8 mouse cellular contexts compared by ENCODE assay signal in genomic region chr5:138118041-138118440, GRCm38 (mm10). TPM values are rescaled to one million over a fixed set of nuclear protein-coding genes. Genes with fewer than 3 reads are reported as not detected.
DNase-seq lines count a peak whose midpoint lies in the region; ATAC-seq and TF ChIP-seq lines count a peak whose summit lies in the region.

No protein-coding gene starts in this region.

- peak; percentile 28; the same call in 1 of the 2 replicates for TF ChIP-seq CTCF in kidney, postnatal 0 days (IDR thresholded peaks at IDR 0.05; ENCODE audit: low read depth)
- TF ChIP-seq CTCF in cortical plate, adult 2 months (IDR thresholded peaks at IDR 0.05; ENCODE audit: extremely low read depth, insufficient read depth, low read length): no peak

- no peaks in the 10 kb centered on the region for H3K9me3 ChIP-seq in kidney, postnatal 0 days (replicated peaks; ENCODE audit: low read length)
- H3K9me3 ChIP-seq in hindbrain, embryonic 16.5 days (ENCODE audit: control insufficient read depth, low read length): no peaks in the 10 kb centered on the region
- H3K9me3 ChIP-seq in midbrain, embryonic 16.5 days (replicated peaks; ENCODE audit: control insufficient read depth, low read length, poor library complexity, severe bottlenecking): no peaks in the 10 kb centered on the region

- H3K27ac ChIP-seq in kidney, postnatal 0 days: no peak overlapping the region
- no peak overlapping the region for H3K27ac ChIP-seq in cortical plate, adult 2 months (ENCODE audit: insufficient read depth, low read length)
- H3K27ac ChIP-seq in hindbrain, embryonic 16.5 days (ENCODE audit: low read depth, low read length): no peak overlapping the region
- no peak overlapping the region for H3K27ac ChIP-seq in midbrain, embryonic 16.5 days (ENCODE audit: low read length)

- H3K36me3 ChIP-seq in kidney, postnatal 0 days (ENCODE audit: insufficient read depth, low read length): peaks cover 4% of the 10 kb centered on the region; the same call in 1 of the 2 replicates
- H3K36me3 ChIP-seq in hindbrain, embryonic 16.5 days (ENCODE audit: control insufficient read depth, insufficient read depth, low read length): peaks cover under 1% of the 10 kb centered on the region
- H3K36me3 ChIP-seq in midbrain, embryonic 16.5 days (ENCODE audit: control insufficient read depth, insufficient read depth, low read length): 0 out of 2 replicates have a peak, but pooled peaks cover 7% of the 10 kb centered on the region

- no peak for ATAC-seq in kidney, postnatal 0 days (replicated peaks; ENCODE audit: low FRiP score, low read depth)
- ATAC-seq in hindbrain, embryonic 16.5 days: no peak
- no peak for ATAC-seq in midbrain, embryonic 16.5 days

- 53% methylated on average over 3 of the region's 3 CpGs for WGBS in kidney, postnatal 0 days
- 75% methylated on average over 3 of the region's 3 CpGs for WGBS in hindbrain, embryonic 16.5 days
- WGBS in midbrain, embryonic 16.5 days: 78% methylated on average over 3 of the region's 3 CpGs

- no peaks in the 10 kb centered on the region for H3K27me3 ChIP-seq in kidney, postnatal 0 days (ENCODE audit: insufficient read depth, low read length)
- H3K27me3 ChIP-seq in hindbrain, embryonic 16.5 days (replicated peaks; ENCODE audit: control insufficient read depth, insufficient read depth, low read length): no peaks in the 10 kb centered on the region
- no peaks in the 10 kb centered on the region for H3K27me3 ChIP-seq in midbrain, embryonic 16.5 days (ENCODE audit: control insufficient read depth, insufficient read depth, low read depth, low read length)

- no peaks in the 10 kb centered on the region for H3K4me1 ChIP-seq in kidney, postnatal 0 days (replicated peaks; ENCODE audit: insufficient read depth, low read length)
- H3K4me1 ChIP-seq in cortical plate, adult 2 months (ENCODE audit: control insufficient read depth, insufficient read depth, low read length): peaks cover 4% of the 10 kb centered on the region
- peaks cover 14% of the 10 kb centered on the region for H3K4me1 ChIP-seq in hindbrain, embryonic 16.5 days (ENCODE audit: control insufficient read depth, insufficient read depth, low read depth, low read length)
- H3K4me1 ChIP-seq in midbrain, embryonic 16.5 days (ENCODE audit: control insufficient read depth, insufficient read depth, low read length): peaks cover 22% of the 10 kb centered on the region

- no peak for TF ChIP-seq POLR2A in cortical plate, adult 2 months (IDR thresholded peaks at IDR 0.05; ENCODE audit: extremely low read depth, insufficient read depth, low read length)

- H3K4me2 ChIP-seq in kidney, postnatal 0 days (ENCODE audit: low read length): peak overlapping the region; percentile 75
- peak overlapping the region; percentile 67 for H3K4me2 ChIP-seq in hindbrain, embryonic 16.5 days (ENCODE audit: low read length)
- peak overlapping the region; percentile 73 for H3K4me2 ChIP-seq in midbrain, embryonic 16.5 days (ENCODE audit: low read length)

- peak overlapping the region; percentile 70 for H3K4me3 ChIP-seq in kidney, postnatal 0 days (replicated peaks; ENCODE audit: low read depth, low read length)
- H3K4me3 ChIP-seq in cortical plate, adult 2 months (ENCODE audit: insufficient read depth, low read length): peak overlapping the region; percentile 59; the same call in 1 of the 2 replicates
- peak overlapping the region; percentile 59 for H3K4me3 ChIP-seq in hindbrain, embryonic 16.5 days (ENCODE audit: low read length)
- H3K4me3 ChIP-seq in midbrain, embryonic 16.5 days (ENCODE audit: low read depth, low read length): peak overlapping the region; percentile 70

- H3K9ac ChIP-seq in kidney, postnatal 0 days (ENCODE audit: low read depth, low read length): 0 out of 2 replicates have a peak overlapping the region, but pooled peaks have one; percentile 64
- no peak overlapping the region for H3K9ac ChIP-seq in hindbrain, embryonic 16.5 days (ENCODE audit: low read depth, low read length)
- peak overlapping the region; percentile 88; the same call in 1 of the 2 replicates for H3K9ac ChIP-seq in midbrain, embryonic 16.5 days (ENCODE audit: low read depth, low read length)

- DNase-seq in kidney, postnatal 0 days (ENCODE audit: low spot score): no peak
- no peak for DNase-seq in kidney, adult 11 months
- no peak for DNase-seq in c-Kit-positive CD71-positive TER-119-positive erythroid progenitor cells, embryonic 14.5 days (ENCODE audit: low spot score)
- DNase-seq in spleen, adult 18-20 months: no peak
- no peak for DNase-seq in layer of hippocampus, adult 8-10 months (ENCODE audit: low spot score in 2 of 2)

RNA-seq across cellular contexts. Expression of gene Zscan21, which starts 1.3 kb away (rescaled TPM):
- 45.3 and 49.6 TPM in 2 replicates for polyA plus RNA-seq in kidney, postnatal 0 days (2015; fragmentation: Nextera tagmentation; extraction: Ambion mirVana)
- 16.5 and 18.2 TPM in 2 replicates for polyA plus RNA-seq in cortical plate, adult 2 months (2012; rRNA removed)
- 79.0 and 82.3 TPM in 2 replicates for polyA plus RNA-seq in hindbrain, embryonic 16.5 days (2015; fragmentation: Nextera tagmentation; extraction: Ambion mirVana)
- polyA plus RNA-seq in midbrain, embryonic 16.5 days (2015; fragmentation: Nextera tagmentation; extraction: Ambion mirVana): 85.4 and 96.0 TPM in 2 replicates
- 10 to 100 TPM; 13.4 to 17.5 (median 15.9) TPM for total RNA-seq in layer of hippocampus, adult 8-10 months (2022)

RNA-seq across cellular contexts. Expression of gene Zkscan1, which starts 33.2 kb away (rescaled TPM):
- 17.2 and 17.8 TPM in 2 replicates for polyA plus RNA-seq in kidney, postnatal 0 days (2015; fragmentation: Nextera tagmentation; extraction: Ambion mirVana)
- 14.3 and 14.9 TPM in 2 replicates for polyA plus RNA-seq in cortical plate, adult 2 months (2012; rRNA removed)
- polyA plus RNA-seq in hindbrain, embryonic 16.5 days (2015; fragmentation: Nextera tagmentation; extraction: Ambion mirVana): 15.9 and 20.5 TPM in 2 replicates
- 22.7 and 25.4 TPM in 2 replicates for polyA plus RNA-seq in midbrain, embryonic 16.5 days (2015; fragmentation: Nextera tagmentation; extraction: Ambion mirVana)
- 10 to 100 TPM; 40.0 to 46.4 (median 43.2) TPM for total RNA-seq in layer of hippocampus, adult 8-10 months (2022)

RNA-seq across cellular contexts. Expression of gene Zfp113, which starts 37.5 kb away (rescaled TPM):
- polyA plus RNA-seq in kidney, postnatal 0 days (2015; fragmentation: Nextera tagmentation; extraction: Ambion mirVana): 13.2 and 16.8 TPM in 2 replicates
- 3.9 and 5.4 TPM in 2 replicates for polyA plus RNA-seq in cortical plate, adult 2 months (2012; rRNA removed)
- polyA plus RNA-seq in hindbrain, embryonic 16.5 days (2015; fragmentation: Nextera tagmentation; extraction: Ambion mirVana): 22.7 and 22.9 TPM in 2 replicates
- polyA plus RNA-seq in midbrain, embryonic 16.5 days (2015; fragmentation: Nextera tagmentation; extraction: Ambion mirVana): 23.9 and 26.3 TPM in 2 replicates
- 10 to 100 TPM; 10.1 to 14.6 (median 13.2) TPM for total RNA-seq in layer of hippocampus, adult 8-10 months (2022)

RNA-seq across cellular contexts. Expression of gene Cops6, which starts 42.8 kb away (rescaled TPM):
- polyA plus RNA-seq in kidney, postnatal 0 days (2015; fragmentation: Nextera tagmentation; extraction: Ambion mirVana): 240 and 262 TPM in 2 replicates
- 131 and 139 TPM in 2 replicates for polyA plus RNA-seq in cortical plate, adult 2 months (2012; rRNA removed)
- 319 and 340 TPM in 2 replicates for polyA plus RNA-seq in hindbrain, embryonic 16.5 days (2015; fragmentation: Nextera tagmentation; extraction: Ambion mirVana)
- 288 and 309 TPM in 2 replicates for polyA plus RNA-seq in midbrain, embryonic 16.5 days (2015; fragmentation: Nextera tagmentation; extraction: Ambion mirVana)
- 100 to 1,000 TPM; 132 to 137 (median 134) TPM for total RNA-seq in layer of hippocampus, adult 8-10 months (2022)

RNA-seq across cellular contexts. Expression of gene Ap4m1, which starts 53.8 kb away (rescaled TPM):
- polyA plus RNA-seq in kidney, postnatal 0 days (2015; fragmentation: Nextera tagmentation; extraction: Ambion mirVana): 13.0 and 13.1 TPM in 2 replicates
- polyA plus RNA-seq in cortical plate, adult 2 months (2012; rRNA removed): 21.6 and 25.3 TPM in 2 replicates
- polyA plus RNA-seq in hindbrain, embryonic 16.5 days (2015; fragmentation: Nextera tagmentation; extraction: Ambion mirVana): 20.3 and 22.9 TPM in 2 replicates
- polyA plus RNA-seq in midbrain, embryonic 16.5 days (2015; fragmentation: Nextera tagmentation; extraction: Ambion mirVana): 24.9 and 27.2 TPM in 2 replicates
- 10 to 100 TPM; 24.7 to 32.5 (median 28.9) TPM for total RNA-seq in layer of hippocampus, adult 8-10 months (2022)
